Mouse (Mus musculus) MEL (cell line): ENCODE measurements at regions not wholly inside any gene's neighbourhood (a gene's known extent, or its start where the extent isn't known, plus 50 kb on each side); places are given as distances from the start of the nearest gene placed in this dataset.

Experiments used
- CHD1 ChIP-seq: IDR thresholded peaks from 2 replicates; pipeline ENCODE4 v1.6.1; 2012; ENCODE audit warnings: low read depth, mild to moderate bottlenecking, inconsistent platforms, low read length, improper control_type of control experiment
- CTCF ChIP-seq, 3 experiments: IDR thresholded peaks in 2 of 3; conservative IDR thresholded peaks in 1 of 3; 2 replicates each; pipeline ENCODE4 v1.5.1; 2011 to 2012; ENCODE audit warnings: low read length in 3 of 3, low read depth in 2 of 3, mild to moderate bottlenecking in 2 of 3, improper control_type of control experiment in 1 of 3, inconsistent platforms in 1 of 3, mixed read lengths in 1 of 3, moderate library complexity in 1 of 3; ENCODE audit not compliant: control insufficient read depth in 1 of 3, insufficient read depth in 1 of 3, poor library complexity in 1 of 3, severe bottlenecking in 1 of 3
- ETS1 ChIP-seq: IDR thresholded peaks from 2 replicates; pipeline ENCODE4 v1.6.1; 2012; ENCODE audit warnings: low read depth, mild to moderate bottlenecking, inconsistent platforms, low read length, improper control_type of control experiment, moderate library complexity
- MAZ ChIP-seq: IDR thresholded peaks from 2 replicates; pipeline ENCODE4 v1.6.1; 2012; ENCODE audit warnings: low read depth, mild to moderate bottlenecking, inconsistent platforms, low read length, improper control_type of control experiment
- POLR2A ChIP-seq, 2 experiments: IDR thresholded peaks; 2 replicates each; pipeline ENCODE4 v1.6.1; 2011 to 2012; ENCODE audit warnings: low read length in 2 of 2, mild to moderate bottlenecking in 2 of 2, control low read depth in 1 of 2, improper control_type of control experiment in 1 of 2, low read depth in 1 of 2, moderate library complexity in 1 of 2; ENCODE audit not compliant: control insufficient read depth in 1 of 2, insufficient read depth in 1 of 2, poor library complexity in 1 of 2
- SIN3A ChIP-seq: IDR thresholded peaks from 2 replicates; pipeline ENCODE4 v1.6.1; 2012; ENCODE audit warnings: low read length, improper control_type of control experiment, inconsistent platforms
- TBP ChIP-seq: IDR thresholded peaks from 2 replicates; pipeline ENCODE4 v1.8.0; 2011; ENCODE audit warnings: low read depth, low read length, improper control_type of control experiment
- TCF12 ChIP-seq: IDR thresholded peaks from 2 replicates; pipeline ENCODE4 v1.6.1; 2014; ENCODE audit warnings: low read depth, mild to moderate bottlenecking, inconsistent platforms, low read length, improper control_type of control experiment, moderate library complexity
- USF2 ChIP-seq, 2 experiments: IDR thresholded peaks; 2 replicates each; pipeline ENCODE4 v1.6.1; 2011 to 2012; ENCODE audit warnings: improper control_type of control experiment in 2 of 2, low read length in 2 of 2, borderline replicate concordance in 1 of 2, inconsistent platforms in 1 of 2, low read depth in 1 of 2, mild to moderate bottlenecking in 1 of 2; ENCODE audit not compliant: insufficient read depth in 1 of 2
- ZNF384 ChIP-seq: IDR thresholded peaks from 2 replicates; pipeline ENCODE4 v1.6.1; 2012; ENCODE audit warnings: low read depth, mild to moderate bottlenecking, inconsistent platforms, low read length, improper control_type of control experiment

GRCm38 (mm10) chr11:64268121-64268520 is 167.0 kb upstream of the Hs3st3a1 start:
- TF ChIP-seq TBP (no peak), SIN3A (no peak), CTCF (IDR thresholded peaks at IDR 0.05 in 2 of 3, conservative IDR thresholded peaks at IDR 0.05 in 1 of 3; ENCODE audit: control insufficient read depth in 1 of 3, insufficient read depth in 1 of 3, low read depth in 2 of 3, low read length in 3 of 3, poor library complexity in 1 of 3, severe bottlenecking in 1 of 3) (no peak), ETS1 (no peak), POLR2A (IDR thresholded peaks at IDR 0.05; ENCODE audit: control insufficient read depth in 1 of 2, insufficient read depth in 1 of 2, low read depth in 1 of 2, low read length in 2 of 2, poor library complexity in 1 of 2) (no peak), MAZ (no peak), TCF12 (no peak), ZNF384 (no peak), CHD1 (no peak), USF2 (IDR thresholded peaks at IDR 0.05; ENCODE audit: borderline replicate concordance in 1 of 2, insufficient read depth in 1 of 2, low read depth in 1 of 2, low read length in 2 of 2) (no peak)
